Mouse (Mus musculus) mature B cell (primary cell): ENCODE measurements around the gene Lgr5.

Experiments used
- in situ Hi-C: fragments of 300-500 bp; cut with MboI; formaldehyde crosslinking; loops from 2 replicates; pipeline ENCODE4 v1.14.3; 2019

Lgr5 gene

GRCm38 (mm10) chr10:115505631-115506239 lies 81.8 kb downstream of the Lgr5 start:
- in situ Hi-C loops, result no loop called here

- in situ Hi-C loops, result no loop called here
Measured at GRCm38 (mm10) chr10:115505155-115505554, 82.4 kb downstream of the Lgr5 start.

GRCm38 (mm10) chr10:115493778-115494141 lies 93.8 kb downstream of the Lgr5 start:
- in situ Hi-C loops, result no loop called here

- in situ Hi-C loops, result no loop called here
Measured at GRCm38 (mm10) chr10:115492956-115493777, 94.4 kb downstream of the Lgr5 start.

GRCm38 (mm10) chr10:115491803-115492510 lies 95.6 kb downstream of the Lgr5 start:
- in situ Hi-C loops, result no loop called here

GRCm38 (mm10) chr10:115485602-115486001 lies 102.0 kb downstream of the Lgr5 start:
- in situ Hi-C loops, result no loop called here

- in situ Hi-C loops, result no loop called here
Measured at GRCm38 (mm10) chr10:115484660-115485059, 102.9 kb downstream of the Lgr5 start.

- in situ Hi-C loops, result no loop called here
Measured at GRCm38 (mm10) chr10:115478441-115479141, 109.0 kb downstream of the Lgr5 start.

- in situ Hi-C loops, result no loop called here
Measured at GRCm38 (mm10) chr10:115476506-115476905, 111.1 kb downstream of the Lgr5 start.

GRCm38 (mm10) chr10:115475000-115475550 lies 112.5 kb downstream of the Lgr5 start:
- in situ Hi-C loops, result no loop called here

- in situ Hi-C loops, result no loop called here
Measured at GRCm38 (mm10) chr10:115473213-115473961, 114.2 kb downstream of the Lgr5 start.

- in situ Hi-C loops, result no loop called here
Measured at GRCm38 (mm10) chr10:115470621-115471334, 116.8 kb downstream of the Lgr5 start.

- in situ Hi-C loops, result no loop called here
Measured at GRCm38 (mm10) chr10:115469040-115469439, 118.5 kb downstream of the Lgr5 start.

- in situ Hi-C loops, result no loop called here
Measured at GRCm38 (mm10) chr10:115468632-115469031, 118.9 kb downstream of the Lgr5 start.

- in situ Hi-C loops, result no loop called here
Measured at GRCm38 (mm10) chr10:115467985-115468384, 119.6 kb downstream of the Lgr5 start.

GRCm38 (mm10) chr10:115465778-115466177 lies 121.8 kb downstream of the Lgr5 start:
- in situ Hi-C loops, result no loop called here

GRCm38 (mm10) chr10:115465072-115465471 lies 122.5 kb downstream of the Lgr5 start:
- in situ Hi-C loops, result no loop called here

- in situ Hi-C loops, result no loop called here
Measured at GRCm38 (mm10) chr10:115462646-115463045, 124.9 kb downstream of the Lgr5 start.

GRCm38 (mm10) chr10:115457368-115458021 lies 130.1 kb downstream of the Lgr5 start:
- in situ Hi-C loops, result no loop called here

- in situ Hi-C loops, result no loop called here
Measured at GRCm38 (mm10) chr10:115448614-115449013, 139.0 kb downstream of the Lgr5 start.
